Mouse (Mus musculus) retina, adult 2 months (tissue): ENCODE results near the gene Dock3.
A peak's percentile ranks its signal among the peaks of the same experiment; 100 is the strongest.

Experiments
- DNase-seq: peaks from one replicate; pipeline ENCODE4 v3.0.0-alpha.2; 2012; ENCODE audit warnings: low read depth, low spot score

The Dock3 gene

GRCm38 (mm10) chr9:107231539-107232139, at the start of gene Dock3:
TSS of gene Dock3 (minus strand) at chr9:107231909.
- peak; percentile 66 for DNase-seq

- DNase-seq, result no peak
Measured at GRCm38 (mm10) chr9:107280322-107281027, 48.8 kb upstream of the Dock3 start.

- no peak for DNase-seq
Measured at GRCm38 (mm10) chr9:107279378-107280321, 47.9 kb upstream of the Dock3 start.

GRCm38 (mm10) chr9:107278527-107279377, 47.0 kb upstream of the Dock3 start:
- no peak for DNase-seq

GRCm38 (mm10) chr9:107278126-107278525, 46.4 kb upstream of the Dock3 start:
- DNase-seq, result no peak

GRCm38 (mm10) chr9:107277603-107278002, 45.9 kb upstream of the Dock3 start:
- no peak for DNase-seq

GRCm38 (mm10) chr9:107275710-107276109, 44.0 kb upstream of the Dock3 start:
- no peak for DNase-seq

GRCm38 (mm10) chr9:107274751-107275150, 43.0 kb upstream of the Dock3 start:
- no peak for DNase-seq

GRCm38 (mm10) chr9:107273184-107273583, 41.5 kb upstream of the Dock3 start:
- no peak for DNase-seq

- no peak for DNase-seq
Measured at GRCm38 (mm10) chr9:107272284-107272683, 40.6 kb upstream of the Dock3 start.

GRCm38 (mm10) chr9:107271177-107271938, 39.6 kb upstream of the Dock3 start:
- no peak for DNase-seq

- DNase-seq, result no peak
Measured at GRCm38 (mm10) chr9:107269772-107270171, 38.1 kb upstream of the Dock3 start.

- no peak for DNase-seq
Measured at GRCm38 (mm10) chr9:107267721-107268402, 36.2 kb upstream of the Dock3 start.

GRCm38 (mm10) chr9:107267028-107267427, 35.3 kb upstream of the Dock3 start:
- no peak for DNase-seq

- no peak for DNase-seq
Measured at GRCm38 (mm10) chr9:107264731-107265130, 33.0 kb upstream of the Dock3 start.

- DNase-seq, result no peak
Measured at GRCm38 (mm10) chr9:107263912-107264311, 32.2 kb upstream of the Dock3 start.

GRCm38 (mm10) chr9:107262375-107262774, 30.7 kb upstream of the Dock3 start:
- no peak for DNase-seq

GRCm38 (mm10) chr9:107261792-107262191, 30.1 kb upstream of the Dock3 start:
- DNase-seq, result no peak

- DNase-seq, result no peak
Measured at GRCm38 (mm10) chr9:107260836-107261235, 29.1 kb upstream of the Dock3 start.

GRCm38 (mm10) chr9:107260429-107260828, 28.7 kb upstream of the Dock3 start:
- no peak for DNase-seq
